Mouse (Mus musculus): ENCODE results near the gene Wdr64. TPM values are rescaled to one million over a fixed set of nuclear protein-coding genes. Genes with fewer than 3 reads are reported as not detected.
A peak's percentile ranks its signal among the peaks of the same experiment; 100 is the strongest.

Gene Wdr64
- total and polyA plus RNA-seq, 3 experiments, result not detected

DNA sequence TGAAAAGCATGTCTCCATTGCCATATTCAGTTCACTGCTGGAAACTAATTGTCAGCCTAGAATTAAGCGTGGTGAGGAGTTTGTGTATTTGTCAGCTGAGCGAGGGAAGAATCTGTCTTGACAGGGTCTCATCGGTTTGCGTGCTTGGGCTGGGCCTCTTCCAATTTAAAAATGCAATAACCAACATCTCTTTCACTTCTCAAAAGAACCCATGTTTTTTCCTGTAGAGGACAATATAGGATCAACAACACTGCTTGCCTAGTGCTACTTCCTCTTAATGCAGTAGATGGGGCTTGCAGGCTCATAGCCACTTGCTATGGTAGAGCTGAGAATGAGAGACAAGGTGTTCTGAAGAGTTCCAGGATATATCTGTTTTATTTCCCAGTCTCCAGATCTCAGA, 38.5 kb upstream of the Wdr64 start:
- H3K27me3 ChIP-seq (replicated peaks), result no peaks in the 10 kb centered on the region
- dilution Hi-C loops (cut with MboI; ENCODE audit: extremely low pct_ligation_motif_present, extremely low pct_unique_long_range_greater_than_20kb, low sequenced_read_pairs) (no loop called here), in situ Hi-C loops (cut with MboI; ENCODE audit: low pct_ligation_motif_present, low pct_unique_long_range_greater_than_20kb, low sequenced_read_pairs) (no loop called here)
- no peak for TF ChIP-seq BHLHE40 (IDR thresholded peaks at IDR 0.05; ENCODE audit: low read depth, low read length)
- TF ChIP-seq ZMIZ1 (IDR thresholded peaks at IDR 0.05; ENCODE audit: low read depth, low read length), result no peak
- no peak for TF ChIP-seq MEF2A (IDR thresholded peaks at IDR 0.05; ENCODE audit: borderline replicate concordance, low read depth, low read length)
- TF ChIP-seq TBP (conservative IDR thresholded peaks at IDR 0.05; ENCODE audit: low read depth, low read length), result no peak
- no peak for TF ChIP-seq POLR2AphosphoS2 (IDR thresholded peaks at IDR 0.05; ENCODE audit: low read depth, low read length)
- TF ChIP-seq MYC (IDR thresholded peaks at IDR 0.05; ENCODE audit: low read depth, low read length), result no peak
- no peak for TF ChIP-seq NELFE (IDR thresholded peaks at IDR 0.05; ENCODE audit: low read depth, low read length)
- no peak for TF ChIP-seq RCOR1 (conservative IDR thresholded peaks at IDR 0.05; ENCODE audit: low read depth, low read length)
- no peak for TF ChIP-seq GABPA (IDR thresholded peaks at IDR 0.05; ENCODE audit: insufficient replicate concordance, low read depth, low read length)
- no peak for TF ChIP-seq KAT2A (IDR thresholded peaks at IDR 0.05; ENCODE audit: insufficient replicate concordance, low read length)
- no peak for TF ChIP-seq HCFC1 (IDR thresholded peaks at IDR 0.05; ENCODE audit: low read depth, low read length)
- no peak for TF ChIP-seq PAX5 (IDR thresholded peaks at IDR 0.05; ENCODE audit: low read length)
- no peak for TF ChIP-seq EP300 (IDR thresholded peaks at IDR 0.05; ENCODE audit: low read length)
- no peak for TF ChIP-seq MAX (IDR thresholded peaks at IDR 0.05; ENCODE audit: low read length)
- TF ChIP-seq MAFK (IDR thresholded peaks at IDR 0.05; ENCODE audit: insufficient replicate concordance, low read length), result no peak
- no peak overlapping the region for H3K4me3 ChIP-seq (replicated peaks in 1 of 3; ENCODE audit: low read depth in 2 of 3, low read length in 2 of 3, poor library complexity in 1 of 3)
- no peaks in the 10 kb centered on the region for H3K79me2 ChIP-seq (replicated peaks; ENCODE audit: control insufficient read depth, extremely low read depth, insufficient read depth, poor library complexity, severe bottlenecking)
- no peak for DNase-seq (ENCODE audit: extremely low read depth)
- H3K4me2 ChIP-seq (ENCODE audit: insufficient read depth, low read depth, poor library complexity, severe bottlenecking), result no peak overlapping the region
- H3K36me3 ChIP-seq (replicated peaks in 1 of 2; ENCODE audit: control insufficient read depth in 1 of 2, insufficient read depth in 1 of 2, low read length in 1 of 2), result peaks cover 0 to 44% of the 10 kb centered on the region in 2 experiments
- peaks cover 3 to 25% of the 10 kb centered on the region in 2 experiments for H3K4me1 ChIP-seq (ENCODE audit: control insufficient read depth in 1 of 2, insufficient read depth in 2 of 2)
- no peak overlapping the region for H3K27ac ChIP-seq (ENCODE audit: insufficient read depth, low read depth)
- no peak overlapping the region for H3K9ac ChIP-seq (ENCODE audit: insufficient read depth, low read depth)
- no peaks in the 10 kb centered on the region for H3K9me3 ChIP-seq (replicated peaks; ENCODE audit: low read length)

DNA sequence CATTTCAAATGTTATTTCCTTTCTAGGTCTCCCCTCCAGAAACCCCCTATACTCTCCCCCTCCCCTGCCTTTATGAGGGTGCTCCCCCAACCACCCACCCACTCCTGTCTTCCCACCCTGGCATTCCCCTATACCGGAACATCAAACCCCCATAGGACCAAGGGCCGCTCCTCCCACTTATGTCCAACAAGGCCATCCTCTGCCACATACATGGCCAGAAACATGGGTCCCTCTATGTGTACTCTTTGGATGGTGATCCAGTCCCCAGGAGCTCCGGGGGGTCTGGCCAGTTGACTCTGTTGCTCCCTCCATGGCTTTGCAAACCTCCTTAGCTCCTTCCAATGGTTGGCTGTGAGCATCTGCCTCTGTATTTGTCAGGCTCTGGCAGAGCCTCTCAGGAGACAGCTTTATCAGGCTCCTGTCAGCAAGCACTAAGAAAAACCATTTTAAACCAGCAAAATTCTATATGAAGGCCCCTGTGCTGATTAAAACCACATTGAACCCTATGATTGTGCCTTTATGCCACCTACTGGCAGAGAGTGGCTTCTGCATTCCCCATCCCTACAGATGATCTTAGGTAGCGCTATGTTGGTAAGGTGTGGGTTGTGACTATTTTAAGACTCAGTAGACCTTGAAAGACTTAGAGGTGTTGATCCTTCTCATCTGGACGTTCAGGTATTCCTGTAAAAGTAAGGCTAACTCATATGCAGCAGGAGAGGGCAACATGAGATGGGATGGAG, 29.6 kb upstream of the Wdr64 start:
- Histone ChIP-seq H3K36me3 (replicated peaks in 1 of 2; ENCODE audit: control insufficient read depth in 1 of 2, insufficient read depth in 1 of 2, low read length in 1 of 2) (no peaks in the 10 kb centered on the region), H3K4me3 (replicated peaks in 1 of 3; ENCODE audit: low read depth in 2 of 3, low read length in 2 of 3, poor library complexity in 1 of 3) (no peak overlapping the region), H3K9me3 (replicated peaks; ENCODE audit: low read length) (no peaks in the 10 kb centered on the region), H3K4me1 (ENCODE audit: control insufficient read depth in 1 of 2, insufficient read depth in 2 of 2) (peaks cover 0 to 44% of the 10 kb centered on the region in 2 experiments; a peak in 3 of 4 replicates), H3K27me3 (replicated peaks) (no peaks in the 10 kb centered on the region), H3K9ac (ENCODE audit: insufficient read depth, low read depth) (no peak overlapping the region), H3K79me2 (replicated peaks; ENCODE audit: control insufficient read depth, extremely low read depth, insufficient read depth, poor library complexity, severe bottlenecking) (no peaks in the 10 kb centered on the region), H3K4me2 (ENCODE audit: insufficient read depth, low read depth, poor library complexity, severe bottlenecking) (no peak overlapping the region), H3K27ac (ENCODE audit: insufficient read depth, low read depth) (no peak overlapping the region)
- in situ Hi-C loops (cut with MboI; ENCODE audit: low pct_ligation_motif_present, low pct_unique_long_range_greater_than_20kb, low sequenced_read_pairs) (loop anchor here (5.0 kb wide), 1 partner anchor 37 kb away; no protein-coding TSS in a partner anchor), dilution Hi-C loops (cut with MboI; ENCODE audit: extremely low pct_ligation_motif_present, extremely low pct_unique_long_range_greater_than_20kb, low sequenced_read_pairs) (no loop called here)
- DNase-seq (ENCODE audit: extremely low read depth), result peak; percentile 69
- no peak for TF ChIP-seq TCF12 (IDR thresholded peaks at IDR 0.05; ENCODE audit: low read depth, low read length)
- TF ChIP-seq NELFE (IDR thresholded peaks at IDR 0.05; ENCODE audit: low read depth, low read length), result no peak
- peak; percentile 81 to 86 for TF ChIP-seq CTCF (conservative IDR thresholded peaks at IDR 0.05 in 1 of 2, IDR thresholded peaks at IDR 0.05 in 1 of 2; ENCODE audit: low read depth in 2 of 2, low read length in 2 of 2)
- TF ChIP-seq UBTF (IDR thresholded peaks at IDR 0.05; ENCODE audit: low read depth, low read length), result no peak
- TF ChIP-seq USF1 (IDR thresholded peaks at IDR 0.05; ENCODE audit: low read depth, low read length), result no peak
- no peak for TF ChIP-seq CHD2 (IDR thresholded peaks at IDR 0.05; ENCODE audit: low read length)
- no peak for TF ChIP-seq MAZ (IDR thresholded peaks at IDR 0.05; ENCODE audit: low read depth, low read length)
- no peak for TF ChIP-seq MAFK (IDR thresholded peaks at IDR 0.05; ENCODE audit: insufficient replicate concordance, low read length)
- peak; percentile 24; the same call in 1 of the 2 replicates for TF ChIP-seq ZC3H11A (IDR thresholded peaks at IDR 0.05; ENCODE audit: low read depth, low read length)
- no peak for TF ChIP-seq ETS1 (conservative IDR thresholded peaks at IDR 0.05; ENCODE audit: low read depth, low read length)
- TF ChIP-seq BHLHE40 (IDR thresholded peaks at IDR 0.05; ENCODE audit: low read depth, low read length), result no peak
- TF ChIP-seq CHD1 (IDR thresholded peaks at IDR 0.05; ENCODE audit: low read depth, low read length), result no peak
- no peak for TF ChIP-seq POLR2AphosphoS2 (IDR thresholded peaks at IDR 0.05; ENCODE audit: low read depth, low read length)
- TF ChIP-seq MAX (IDR thresholded peaks at IDR 0.05; ENCODE audit: low read length), result no peak
- no peak for TF ChIP-seq HCFC1 (IDR thresholded peaks at IDR 0.05; ENCODE audit: low read depth, low read length)
- TF ChIP-seq SIN3A (IDR thresholded peaks at IDR 0.05; ENCODE audit: low read length), result no peak
- peak; percentile 78 for TF ChIP-seq RAD21 (IDR thresholded peaks at IDR 0.05; ENCODE audit: low read depth, low read length)
- no peak for TF ChIP-seq PAX5 (IDR thresholded peaks at IDR 0.05; ENCODE audit: low read length)
- no peak for TF ChIP-seq IRF4 (IDR thresholded peaks at IDR 0.05; ENCODE audit: low read depth, low read length)
- TF ChIP-seq ZKSCAN1 (IDR thresholded peaks at IDR 0.05; ENCODE audit: borderline replicate concordance, low read depth, low read length), result no peak
- TF ChIP-seq ZMIZ1 (IDR thresholded peaks at IDR 0.05; ENCODE audit: low read depth, low read length), result no peak
- TF ChIP-seq TBP (conservative IDR thresholded peaks at IDR 0.05; ENCODE audit: low read depth, low read length), result no peak
- peak; percentile 85 for TF ChIP-seq SMC3 (IDR thresholded peaks at IDR 0.05; ENCODE audit: low read depth, low read length)
- TF ChIP-seq JUN (IDR thresholded peaks at IDR 0.05; ENCODE audit: insufficient read depth, low read depth, low read length), result no peak

Data from CH12.LX (cell line).